Mouse (Mus musculus) thymus, adult 18-20 months (tissue): ENCODE results near the gene Paqr5.

ENCODE experiments used
- DNase-seq, 2 experiments: peaks; one replicate each; pipeline ENCODE4 v3.0.0; 2022; ENCODE audit warnings: mixed read lengths in 2 of 2

The Paqr5 gene

DNA sequence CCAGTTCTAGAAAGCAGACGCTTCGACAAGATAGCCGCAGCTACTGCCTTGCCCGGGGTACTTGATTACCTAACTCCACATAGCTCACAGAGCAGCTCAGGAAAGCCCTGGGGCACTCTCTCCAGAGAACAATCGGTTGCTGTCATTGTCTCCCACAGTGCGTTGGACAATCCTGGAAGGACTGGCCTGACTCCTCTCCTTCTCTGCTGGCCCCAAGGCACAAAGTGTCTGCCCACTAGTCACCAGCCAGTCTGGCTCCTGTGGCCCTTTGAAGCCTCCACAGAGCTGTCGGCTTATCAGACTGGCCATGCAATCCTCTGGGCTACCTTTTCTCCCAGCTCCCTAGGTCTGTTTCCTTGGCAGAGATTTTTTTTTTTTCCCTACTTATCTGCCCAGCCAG, 74.4 kb downstream of the Paqr5 start:
- no peak for DNase-seq

DNA sequence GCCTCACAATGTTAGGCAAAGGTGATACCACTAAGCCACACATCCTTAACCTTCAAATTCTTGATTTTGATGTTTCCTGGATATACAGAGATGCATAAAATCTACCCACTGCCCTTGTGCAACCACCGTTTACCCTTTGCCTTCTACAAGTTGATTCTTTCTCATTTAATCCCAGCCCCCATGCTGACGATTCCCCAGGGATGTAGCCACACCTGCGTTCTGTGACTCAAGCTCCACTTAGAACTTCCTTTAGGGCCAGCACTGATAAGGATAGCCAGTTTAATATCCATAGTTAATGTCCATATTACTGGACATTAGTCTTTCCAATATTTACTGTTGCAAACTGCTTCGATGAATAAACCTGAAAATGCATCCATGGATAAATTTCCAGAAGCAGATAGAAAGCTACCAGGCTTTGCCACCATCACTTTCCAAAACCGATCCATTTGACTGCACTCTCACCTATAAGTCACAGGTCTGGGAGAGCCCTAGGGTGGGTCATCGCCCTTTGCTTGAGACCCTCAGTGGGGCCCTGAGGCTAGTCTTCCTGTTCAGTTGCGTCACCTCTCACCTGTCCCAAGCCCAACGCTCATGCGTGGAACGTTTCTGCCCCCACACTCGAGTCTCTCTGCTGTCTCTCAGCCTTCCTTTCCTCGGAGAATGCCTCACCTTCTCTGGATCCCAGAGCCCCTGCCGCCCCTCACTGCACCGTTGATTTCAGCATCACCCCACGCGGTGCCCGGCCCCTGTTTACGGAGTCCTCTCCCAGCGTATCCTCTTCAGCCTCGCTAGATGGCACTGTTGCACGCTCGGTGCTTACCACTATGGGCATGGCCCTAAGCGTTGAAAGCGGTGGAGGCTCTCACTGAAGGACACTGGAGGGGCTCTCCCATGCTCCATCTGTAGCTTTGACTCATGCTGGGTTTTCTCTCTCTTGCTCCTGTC, 79.0 kb downstream of the Paqr5 start:
- peak; percentile 56 to 66 for DNase-seq

DNA sequence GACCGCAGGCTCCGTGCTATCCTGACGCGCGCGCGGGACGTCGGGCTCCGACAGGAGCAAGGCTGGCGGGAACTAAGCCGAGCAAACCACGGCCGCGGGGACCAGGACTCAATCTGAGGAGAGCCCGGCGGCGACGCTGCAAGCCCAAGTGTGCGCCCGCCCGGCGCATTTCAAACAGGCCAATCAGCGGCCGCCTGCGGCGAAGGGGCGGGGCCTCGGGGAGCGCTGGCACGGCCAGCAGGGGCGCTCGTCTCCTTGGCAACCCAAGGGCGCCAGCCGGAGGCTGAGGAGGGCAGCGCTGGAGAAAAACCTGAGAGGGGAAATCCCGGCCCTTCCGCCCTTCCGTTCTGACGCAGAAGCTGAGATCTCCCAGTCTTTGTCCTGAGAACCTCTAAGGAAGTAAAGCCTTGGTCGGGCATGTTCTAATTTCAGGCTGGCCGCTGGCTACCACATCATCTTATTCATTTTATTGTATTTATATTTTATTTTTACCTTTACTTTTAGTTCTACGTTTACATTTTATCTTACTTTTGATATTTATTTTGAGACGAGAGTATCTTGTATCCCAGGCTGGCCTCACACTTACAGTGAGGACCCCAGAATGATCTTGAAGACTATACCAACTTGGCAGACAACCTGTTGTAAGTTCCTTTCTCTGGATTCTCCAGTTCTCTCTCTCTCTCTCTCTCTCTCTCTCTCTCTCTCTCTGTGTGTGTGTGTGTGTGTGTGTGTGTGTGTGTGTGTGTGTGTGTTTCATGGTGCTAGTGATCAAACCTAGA, 79.8 kb downstream of the Paqr5 start, which contains the start of gene Kif23:
TSS of gene Kif23 (minus strand) at position 152 of the 779 bp plus-strand sequence.
- DNase-seq: peak; percentile 95

DNA sequence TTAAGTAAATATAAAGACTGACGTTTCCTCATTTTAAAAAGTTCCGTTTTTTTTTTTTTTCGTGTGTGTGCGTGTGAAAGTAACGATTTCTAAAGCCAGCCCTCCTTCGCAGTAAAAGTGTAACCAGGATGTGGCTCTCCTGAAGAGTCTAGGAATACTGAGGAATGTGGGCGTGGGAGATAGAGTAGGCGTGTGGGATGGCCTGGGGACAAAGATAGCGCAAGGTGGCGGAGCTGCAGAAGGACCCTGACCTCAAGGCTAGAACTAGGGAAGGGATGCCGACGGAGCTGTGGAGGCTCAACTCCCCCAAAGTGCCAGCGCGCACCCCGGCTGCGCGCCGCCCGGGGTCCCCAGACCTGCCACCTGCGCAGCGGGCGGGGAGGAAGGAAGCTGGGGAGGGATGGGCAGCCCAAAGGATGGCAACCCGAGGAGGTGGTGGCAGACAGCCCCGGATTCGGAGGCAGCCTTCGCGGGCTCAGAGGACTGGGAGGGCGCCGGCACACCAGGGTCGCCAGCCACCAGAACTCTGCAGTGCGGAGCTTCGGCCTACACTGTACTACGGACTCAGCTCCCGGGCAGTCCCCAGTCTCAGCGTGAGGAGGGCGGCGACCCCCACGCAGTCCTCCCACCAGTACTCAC, 80.6 kb downstream of the Paqr5 start:
- DNase-seq: peak; percentile 65 to 72

DNA sequence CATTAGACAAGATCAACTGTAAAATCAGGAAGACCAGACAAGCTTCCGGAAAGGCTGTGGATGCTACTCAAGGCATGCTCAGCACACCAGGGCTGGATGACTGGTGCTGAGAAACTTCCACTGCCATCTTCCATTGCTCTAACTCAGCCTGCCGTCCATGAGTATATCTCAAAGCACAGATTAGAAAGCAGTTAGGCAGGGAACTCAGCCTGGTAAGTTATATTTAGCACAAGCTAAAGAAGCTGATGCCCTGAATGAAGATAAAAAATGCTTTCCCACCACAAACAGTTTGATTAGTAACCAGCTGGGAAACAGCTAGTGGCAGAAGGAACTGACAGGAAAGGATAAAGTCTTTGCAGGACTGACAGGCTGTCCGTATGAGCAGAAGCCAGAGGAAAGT, 85.6 kb downstream of the Paqr5 start:
- DNase-seq: no peak

DNA sequence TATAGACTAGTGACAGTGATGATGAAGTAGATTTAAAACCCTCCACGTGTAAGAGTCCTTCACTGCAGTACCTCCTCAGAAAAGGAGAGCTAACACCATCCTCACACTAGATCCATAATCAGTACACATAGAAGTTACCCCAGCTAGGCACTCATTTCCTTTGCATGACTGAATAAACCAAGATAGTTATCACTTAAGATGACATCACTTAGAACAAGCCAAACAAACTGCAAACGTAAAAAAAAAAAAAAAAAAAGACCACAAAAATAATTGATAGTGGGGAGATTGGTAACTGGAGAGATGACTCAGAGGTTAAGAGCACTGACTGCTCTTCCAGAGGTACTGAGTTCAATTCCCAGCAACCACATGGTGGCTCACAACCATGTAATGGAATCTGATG, 93.3 kb downstream of the Paqr5 start:
- DNase-seq: no peak

DNA sequence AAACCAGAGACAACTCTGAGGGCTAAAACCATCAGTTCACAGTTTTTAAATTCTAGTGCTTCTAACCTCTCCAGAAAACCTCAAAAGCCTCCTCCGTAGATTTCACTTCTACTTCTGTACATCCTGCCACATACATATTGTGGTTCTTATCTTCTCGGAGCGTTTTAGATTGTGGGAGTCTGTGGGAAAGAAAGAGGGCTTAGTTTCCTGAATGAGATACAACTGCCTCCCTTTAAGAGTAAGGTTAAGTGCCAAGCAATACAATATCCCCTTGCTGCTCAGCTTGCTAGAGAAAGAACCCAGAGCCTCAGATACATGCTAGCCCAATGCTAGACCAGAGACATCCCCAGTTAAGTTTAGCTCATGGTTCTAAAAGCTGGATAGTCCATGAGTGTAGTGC, 94.6 kb downstream of the Paqr5 start:
- DNase-seq: no peak

DNA sequence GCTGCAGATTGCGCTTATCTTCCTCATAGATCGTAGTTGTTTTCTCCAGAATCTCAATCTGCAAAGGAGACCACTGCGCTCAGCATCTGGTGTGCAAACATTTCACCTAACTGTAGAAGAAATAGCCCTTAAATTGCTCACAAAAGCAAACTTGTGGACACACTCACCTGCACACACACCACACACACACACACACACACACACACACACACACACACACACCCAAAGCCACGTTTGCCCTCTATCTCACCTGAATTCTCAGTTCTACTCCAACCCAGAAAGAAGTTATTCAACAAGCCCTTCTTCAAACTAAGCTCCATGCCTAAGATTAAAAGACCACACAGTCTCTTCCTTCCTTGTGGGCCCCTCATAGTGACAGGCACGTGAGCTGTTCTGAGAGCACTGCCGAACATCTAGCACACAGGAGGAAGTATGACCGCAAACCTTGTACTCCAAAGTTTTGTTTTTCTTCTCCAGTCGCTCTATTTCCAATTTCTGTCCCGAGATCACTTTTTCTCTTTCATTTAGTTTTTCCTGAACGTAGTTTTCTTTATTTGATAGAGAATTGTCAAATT, 101.5 kb downstream of the Paqr5 start:
- peak in 1 of 2 experiments; percentile 40 for DNase-seq

DNA sequence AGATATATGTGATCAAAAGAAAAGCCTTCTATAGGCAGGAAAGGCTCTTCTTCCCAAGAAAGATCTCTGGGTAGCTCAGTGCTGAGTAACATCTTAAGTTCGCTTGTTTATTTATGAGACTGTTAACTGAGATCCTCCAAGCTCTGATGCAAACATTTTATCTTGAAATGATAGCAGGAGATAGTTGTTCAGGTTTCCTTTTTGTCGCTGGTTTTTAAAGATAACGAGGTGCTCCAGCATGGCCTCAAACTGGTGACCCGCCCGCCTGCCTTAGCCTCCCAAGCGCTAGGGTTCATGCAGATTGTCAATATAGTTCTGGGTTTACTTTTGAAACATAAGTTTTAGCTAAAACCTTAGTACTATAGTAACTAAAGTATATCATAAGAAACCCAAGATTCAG, 106.3 kb downstream of the Paqr5 start:
- no peak for DNase-seq

DNA sequence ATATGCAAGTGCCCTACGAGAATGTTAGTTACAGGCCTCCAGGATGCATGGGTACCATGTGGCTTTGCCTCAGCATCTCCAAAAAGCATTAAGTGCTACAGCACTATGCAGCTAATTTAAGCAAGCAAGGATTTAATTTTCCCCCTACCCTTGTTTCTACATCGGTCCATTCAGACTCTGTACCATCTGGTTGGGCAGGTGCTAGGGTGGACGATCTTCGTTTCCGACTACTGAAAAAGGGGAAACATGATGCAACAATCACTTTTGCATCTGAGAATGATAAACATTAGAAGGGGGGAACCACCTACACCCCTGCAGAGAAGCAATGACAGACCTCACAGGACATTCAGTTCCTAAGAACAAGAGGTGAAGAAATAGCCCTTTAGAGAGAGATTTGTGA, 107.2 kb downstream of the Paqr5 start:
- no peak for DNase-seq

DNA sequence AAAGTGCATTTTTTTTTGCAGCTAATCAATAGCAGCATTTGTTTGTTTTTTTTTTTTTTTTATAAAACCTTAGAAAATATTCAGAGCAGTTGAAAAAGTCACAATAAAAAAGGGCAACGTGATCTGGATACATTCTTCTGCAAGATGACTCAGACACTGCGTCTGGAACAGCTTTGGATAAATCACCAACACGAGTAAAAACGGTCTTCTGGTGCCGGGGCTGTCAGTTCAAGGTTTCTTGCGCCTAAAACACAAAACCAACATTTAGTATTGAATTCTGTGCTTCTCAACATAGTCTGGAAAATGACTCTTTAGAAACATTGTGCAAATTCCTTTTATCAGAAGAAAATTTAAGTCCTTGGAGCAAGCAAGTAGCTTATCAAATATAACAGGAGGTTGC, 109.2 kb downstream of the Paqr5 start:
- no peak for DNase-seq

DNA sequence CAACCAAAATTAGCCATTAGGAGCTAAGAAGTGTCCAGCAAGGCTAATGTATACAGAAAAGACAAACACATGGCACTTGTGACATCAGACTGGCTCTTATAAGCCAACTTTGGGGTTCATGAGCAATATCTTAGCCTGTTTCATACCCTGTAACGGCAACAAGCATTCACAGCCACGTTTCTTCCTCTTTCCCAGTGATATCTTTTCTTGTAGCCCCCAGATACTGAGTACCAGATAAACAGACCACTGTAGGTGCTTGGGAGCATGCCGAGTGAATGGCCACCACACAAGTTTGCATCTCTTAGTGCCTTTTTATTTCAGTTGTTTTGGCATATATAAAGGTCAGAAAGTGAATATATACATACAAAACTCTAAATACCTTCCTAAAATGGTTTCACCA, 109.7 kb downstream of the Paqr5 start:
- DNase-seq: no peak

DNA sequence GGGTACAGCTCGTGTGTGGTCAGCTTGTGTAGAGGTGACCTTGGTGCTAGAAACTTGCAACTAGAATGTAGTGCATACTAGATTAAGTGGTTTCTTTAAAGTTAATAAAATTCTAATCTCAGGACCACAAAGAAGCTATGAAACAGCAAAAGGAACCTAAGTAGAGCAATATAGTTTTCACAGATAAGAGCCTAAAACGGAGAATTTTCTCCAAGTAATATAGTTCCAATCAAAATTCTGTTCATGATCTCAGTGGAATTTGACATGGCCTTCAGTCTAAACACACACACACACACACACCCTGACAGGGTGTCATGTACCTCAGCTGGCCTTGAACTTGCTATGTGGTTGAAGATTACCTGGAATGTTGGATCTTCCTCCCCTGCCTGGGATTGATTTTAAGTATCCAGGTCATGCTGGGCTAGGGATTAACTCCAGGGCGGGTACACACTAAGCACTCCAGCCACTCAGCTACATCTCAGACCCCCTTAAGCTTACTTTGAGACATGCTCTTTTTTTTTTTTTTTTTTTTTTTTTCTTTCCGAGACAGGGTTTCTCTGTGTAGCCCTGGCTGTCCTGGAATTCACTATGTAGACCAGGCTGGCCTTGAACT, 111.2 kb downstream of the Paqr5 start:
- DNase-seq: no peak

DNA sequence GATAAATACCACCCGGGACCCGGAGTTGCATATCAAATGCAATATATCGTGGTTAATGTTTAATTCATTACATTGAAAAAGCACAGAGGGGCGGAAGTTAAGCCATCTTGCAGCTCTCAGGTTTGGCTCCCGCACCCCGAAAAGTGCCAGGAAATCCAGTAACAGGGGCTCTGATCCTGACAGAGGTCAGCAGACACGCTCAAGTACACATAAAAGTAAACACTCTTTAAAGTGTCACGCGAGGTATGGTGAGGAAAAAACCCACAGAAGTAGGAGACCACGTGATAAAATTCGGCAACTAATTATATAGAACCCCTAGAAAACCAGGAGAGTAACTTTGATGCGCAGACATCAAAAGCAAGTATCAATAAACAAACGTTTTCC, 111.7 kb downstream of the Paqr5 start:
- peak in 1 of 2 experiments; percentile 20 for DNase-seq

DNA sequence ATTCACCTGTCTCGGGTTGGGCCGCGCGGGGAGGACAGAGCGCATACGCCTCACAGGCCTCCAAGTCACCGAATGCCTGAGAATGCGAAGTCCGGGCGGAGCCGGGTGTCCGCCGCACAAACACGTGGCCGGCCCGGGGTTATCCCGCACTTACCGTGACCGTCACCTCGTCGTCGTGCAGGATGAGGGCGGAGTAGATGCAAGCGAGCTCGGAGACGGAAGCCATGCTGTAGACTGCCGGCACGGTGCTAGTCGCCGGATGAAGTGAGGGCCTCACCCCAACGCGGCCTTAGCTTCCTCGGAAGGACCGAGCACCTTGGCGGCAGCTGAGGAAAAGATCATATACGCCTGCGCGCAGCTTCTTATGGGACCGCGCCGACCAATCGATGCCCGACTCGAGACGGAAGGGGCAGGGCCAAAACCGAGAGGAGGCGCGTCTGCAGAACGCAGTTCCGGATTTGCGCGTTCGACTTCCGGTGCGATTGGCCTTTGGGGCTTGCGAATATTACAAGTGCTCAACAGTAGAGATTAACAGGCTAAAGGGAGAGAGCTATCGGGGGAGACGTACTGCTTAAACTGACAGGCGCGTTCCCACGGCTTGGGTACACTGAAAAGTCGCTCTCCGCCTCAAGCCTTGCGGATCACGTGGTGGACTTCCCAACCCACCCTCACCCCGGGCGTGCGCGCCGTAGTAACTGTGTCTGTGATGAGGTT, 112.3 kb downstream of the Paqr5 start, which contains the start of gene Rplp1:
TSS of gene Rplp1 (minus strand) at position 340 of the 714 bp plus-strand sequence.
- peak; percentile 95 to 96 for DNase-seq

DNA sequence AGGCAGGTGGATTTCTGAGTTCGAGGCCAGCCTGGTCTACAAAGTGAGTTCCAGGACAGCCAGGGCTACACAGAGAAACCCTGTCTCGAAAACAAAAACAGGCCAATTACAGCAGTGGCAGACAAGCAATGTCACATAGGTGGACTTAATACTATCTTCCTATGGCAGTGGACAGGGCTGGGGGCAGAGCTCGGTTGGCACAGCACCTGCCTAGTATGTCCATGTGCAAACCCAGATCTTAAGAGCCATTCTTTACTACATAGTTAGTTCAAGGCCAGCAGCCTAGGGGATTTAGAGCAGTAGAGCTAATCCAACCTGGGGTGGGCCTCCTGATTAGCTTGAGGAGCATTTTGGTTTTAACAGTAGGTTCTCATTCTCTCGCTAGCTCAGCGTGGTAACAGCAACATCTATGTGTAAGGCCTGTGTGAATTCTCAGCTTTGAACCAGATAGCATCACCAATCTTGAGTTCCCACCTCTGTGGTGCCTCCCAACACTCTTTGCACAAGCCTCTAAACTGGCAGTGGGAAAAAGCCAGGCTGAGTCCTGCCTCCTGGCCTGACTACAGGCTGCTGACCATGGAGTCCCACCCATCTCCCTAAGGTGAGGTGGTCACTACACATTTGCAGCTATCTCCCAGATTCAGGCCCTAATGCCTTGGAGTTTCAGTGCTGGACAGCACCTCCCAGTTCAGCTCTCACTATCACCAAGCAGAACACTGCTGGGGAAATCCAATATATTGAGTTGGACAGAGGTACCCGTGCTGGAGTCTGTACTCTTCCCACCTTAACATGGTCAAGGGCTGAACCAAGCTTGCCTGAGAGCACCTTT, 115.1 kb downstream of the Paqr5 start:
- no peak for DNase-seq

DNA sequence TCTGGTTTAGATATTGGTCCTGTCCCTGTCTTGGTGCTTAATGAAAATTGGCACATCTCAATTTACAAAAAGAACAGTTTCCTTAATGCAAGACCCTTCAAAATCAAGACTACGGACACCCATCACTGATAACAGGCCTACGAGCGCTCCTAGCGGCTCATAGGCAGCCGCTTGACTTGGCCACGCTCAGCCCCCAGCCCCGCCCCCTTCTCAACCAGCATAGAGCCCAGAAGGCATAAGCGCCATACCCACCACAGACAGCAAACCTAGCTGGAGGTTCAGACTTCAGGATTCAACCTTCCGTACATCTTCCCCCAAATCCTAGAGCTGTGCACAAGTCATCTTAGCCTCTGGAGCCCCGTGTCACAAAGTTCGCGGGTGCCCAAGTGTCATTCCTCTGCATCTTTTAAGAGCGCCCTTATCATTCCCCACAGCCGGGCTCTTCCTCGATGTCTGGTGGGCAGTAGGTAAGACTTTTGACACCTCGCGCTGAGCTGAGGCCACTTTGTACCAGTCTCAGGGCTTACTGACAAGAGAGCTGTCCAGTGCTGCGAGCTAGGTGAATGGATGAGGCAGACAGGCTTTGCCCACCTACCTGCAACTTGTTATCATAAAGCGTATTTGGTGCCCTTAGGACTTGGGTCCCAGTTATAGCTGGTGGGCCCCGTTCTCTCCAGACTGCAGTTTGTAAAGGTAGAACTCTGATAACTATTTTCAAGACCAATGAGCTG, 116.0 kb downstream of the Paqr5 start:
- no peak for DNase-seq

DNA sequence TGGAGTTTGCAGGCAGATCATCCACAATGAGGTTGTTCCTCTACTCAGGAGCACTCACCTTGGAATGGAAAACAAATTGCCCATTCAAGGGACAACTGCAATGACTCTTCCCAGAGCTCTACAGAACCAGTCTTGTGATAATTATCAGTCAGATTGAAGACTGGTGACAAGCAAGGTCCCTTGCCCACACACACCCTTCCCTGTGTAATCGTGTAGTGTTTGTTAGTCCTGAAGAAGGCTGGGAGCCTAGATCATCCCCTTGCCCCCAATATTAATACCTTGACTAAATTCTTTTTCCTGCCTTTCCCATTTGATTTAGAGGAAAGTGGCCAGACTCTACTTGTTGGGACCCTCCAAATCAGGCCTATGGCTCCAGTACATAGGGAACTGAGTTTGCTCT, 117.0 kb downstream of the Paqr5 start:
- DNase-seq: no peak

DNA sequence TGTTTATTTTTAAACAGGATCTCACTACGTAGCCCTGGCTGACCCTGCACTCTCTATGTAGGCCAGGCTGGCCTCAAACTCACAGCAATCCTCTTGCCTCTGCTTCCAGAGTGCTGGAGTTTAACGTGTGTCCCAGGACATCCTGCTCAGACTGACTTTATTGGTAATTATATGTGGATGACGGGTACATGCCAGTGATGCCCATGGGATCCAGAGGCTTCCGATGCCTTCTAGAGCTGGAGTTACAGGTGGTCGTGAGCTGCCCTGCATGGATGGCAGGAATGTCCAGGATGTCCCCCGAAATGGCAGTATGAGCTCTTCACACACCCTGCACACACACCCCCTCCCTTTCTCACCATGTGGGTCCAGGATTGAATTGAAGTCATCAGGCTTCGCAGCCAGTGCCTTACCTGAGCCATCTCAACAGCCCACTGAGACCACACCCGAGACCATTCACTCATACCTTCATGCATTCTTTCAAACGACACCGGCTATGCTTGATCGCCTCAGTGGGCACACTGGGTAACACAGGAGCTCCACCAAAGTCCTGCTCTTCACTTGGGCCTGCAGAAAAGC, 117.7 kb downstream of the Paqr5 start:
- no peak for DNase-seq

DNA sequence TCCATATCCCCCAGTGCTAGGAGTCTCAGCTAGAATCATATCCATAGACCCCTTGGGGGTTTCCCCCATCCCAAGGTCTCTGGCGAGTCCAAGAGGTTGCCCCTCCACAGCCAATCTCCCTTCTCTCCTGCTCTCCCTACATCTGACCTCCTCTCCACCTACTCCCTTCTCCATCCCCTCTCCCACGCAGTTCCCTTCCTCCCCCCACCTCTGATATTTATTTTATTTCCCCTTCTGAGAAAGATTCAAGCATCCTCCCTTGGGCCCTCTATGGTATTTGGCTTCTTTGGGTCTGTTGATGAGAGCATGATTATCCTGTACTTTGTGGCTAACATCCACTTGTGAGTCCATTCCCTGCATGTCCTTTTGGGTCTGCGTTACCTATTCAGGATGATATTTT, 118.3 kb downstream of the Paqr5 start:
- no peak for DNase-seq
